Mouse (Mus musculus) thymus, adult 2 months (tissue): ENCODE results near the gene Bmp3. TPM values are rescaled to one million over a fixed set of nuclear protein-coding genes. Genes with fewer than 3 reads are reported as not detected.

ENCODE experiments used
- DNase-seq: peaks from one replicate; pipeline ENCODE4 v3.0.0; 2021
- H3K27ac ChIP-seq: fragments of 200-500 bp; 2 replicates; pipeline ENCODE4 v1.5.1; 2012; ENCODE audit warnings: low read length, control low read depth; ENCODE audit not compliant: control insufficient read depth, insufficient read depth
- H3K27me3 ChIP-seq: fragments of 200-500 bp; 2 replicates; pipeline ENCODE4 v1.6.1; 2012; ENCODE audit warnings: mild to moderate bottlenecking, low read length, moderate library complexity, mixed read lengths; ENCODE audit not compliant: control insufficient read depth, insufficient read depth
- H3K36me3 ChIP-seq: fragments of 200-500 bp; 2 replicates; pipeline ENCODE4 v1.6.1; 2012; ENCODE audit warnings: mild to moderate bottlenecking, low read length, moderate library complexity; ENCODE audit not compliant: control insufficient read depth, insufficient read depth
- H3K4me1 ChIP-seq: fragments of 200-500 bp; replicated peaks from 2 replicates; pipeline ENCODE4 v1.6.1; 2012; ENCODE audit warnings: low read length; ENCODE audit not compliant: control insufficient read depth, insufficient read depth
- H3K4me3 ChIP-seq: fragments of 200-500 bp; 2 replicates; pipeline ENCODE4 v1.5.1; 2012; ENCODE audit warnings: mild to moderate bottlenecking, low read length, control low read depth, moderate library complexity; ENCODE audit not compliant: control insufficient read depth, insufficient read depth
- CTCF ChIP-seq: fragments of 200-500 bp; IDR thresholded peaks from 2 replicates; pipeline ENCODE4 v1.5.1; 2012; ENCODE audit warnings: mild to moderate bottlenecking, control low read depth, low read length, moderate library complexity, borderline replicate concordance; ENCODE audit not compliant: control insufficient read depth, poor library complexity, insufficient read depth; ENCODE audit errors: extremely low read depth
- POLR2A ChIP-seq: fragments of 200-500 bp; IDR thresholded peaks from 2 replicates; pipeline ENCODE4 v1.6.1; 2012; ENCODE audit warnings: mild to moderate bottlenecking, low read length, control low read depth, moderate library complexity; ENCODE audit not compliant: control insufficient read depth, poor library complexity, insufficient read depth; ENCODE audit errors: extremely low read depth
- WGBS: fragments of 180-500 bp; shearing (Covaris S2); methylation state at CpG from one replicate; pipeline ENCODE4 v1.1.7; 2018; 5-methylcytosine and 5-hydroxymethylcytosine counted together
- polyA plus RNA-seq: library from polyadenylated mRNA; depleted of rRNA; stranded (reverse); fragments of >200 nt; gene quantifications from 2 replicates; pipeline ENCODE4 v1.2.3, GENCODE M21; 2012; rRNA removed

Gene Bmp3
- polyA plus RNA-seq, result 1.8 and 1.9 TPM in 2 replicates

GRCm38 (mm10) chr5:98854264-98854626 lies at the start of gene Bmp3:
Gene Bmp3, plus strand, starts transcription at chr5:98854415.
- H3K36me3 ChIP-seq, result no peaks in the 10 kb centered on the region
- no peak within 1 kb of the TSS for H3K27ac ChIP-seq
- peaks cover 6% of the 10 kb centered on the region for H3K27me3 ChIP-seq
- H3K4me3 ChIP-seq, result peak within 1 kb of the TSS; percentile 5; the same call in 1 of the 2 replicates
- WGBS, result 14% methylated on average over 10 of the region's 10 CpGs
- TF ChIP-seq POLR2A (no peak), CTCF (no peak)
- H3K4me1 ChIP-seq, result no peaks in the 10 kb centered on the region
- DNase-seq, result no peak

- WGBS, result 84% methylated on average over 6 of the region's 6 CpGs
- no peak for TF ChIP-seq CTCF
- no peak for TF ChIP-seq POLR2A
- H3K27ac ChIP-seq, result no peak overlapping the region
- no peak overlapping the region for H3K4me3 ChIP-seq
- no peaks in the 10 kb centered on the region for H3K4me1 ChIP-seq
- no peak for DNase-seq
- H3K36me3 ChIP-seq, result no peaks in the 10 kb centered on the region
- no peaks in the 10 kb centered on the region for H3K27me3 ChIP-seq
Observed at GRCm38 (mm10) chr5:98804761-98805160, 49.5 kb upstream of the Bmp3 start.

- WGBS, result 96% methylated on average over 4 of the region's 4 CpGs
- Histone ChIP-seq H3K36me3 (no peaks in the 10 kb centered on the region), H3K27ac (no peak overlapping the region), H3K4me3 (no peak overlapping the region), H3K4me1 (no peaks in the 10 kb centered on the region), H3K27me3 (no peaks in the 10 kb centered on the region)
- DNase-seq, result no peak
- TF ChIP-seq CTCF (no peak), POLR2A (no peak)
Observed at GRCm38 (mm10) chr5:98806492-98806891, 47.7 kb upstream of the Bmp3 start.

DNA sequence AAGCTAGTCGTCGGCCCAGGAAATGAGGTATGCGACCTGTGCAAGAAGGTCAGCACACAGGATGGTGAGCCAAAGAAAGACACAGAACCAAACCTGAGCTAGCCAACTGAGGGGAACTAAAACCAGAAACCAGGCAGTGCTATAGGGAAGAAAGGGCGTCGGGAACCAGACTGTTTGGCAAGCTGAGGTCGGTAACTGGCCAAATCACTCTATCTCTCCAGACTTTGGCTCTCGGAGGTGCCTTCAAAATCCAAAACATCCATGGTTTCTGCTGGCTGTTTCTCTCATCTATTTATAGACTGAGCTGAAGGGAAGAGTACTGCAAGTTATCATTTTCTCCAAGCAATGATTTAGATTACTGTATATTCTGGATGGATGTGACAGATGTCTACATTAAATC lies 47.2 kb upstream of the Bmp3 start:
- Histone ChIP-seq H3K4me1 (no peaks in the 10 kb centered on the region), H3K36me3 (no peaks in the 10 kb centered on the region), H3K27me3 (no peaks in the 10 kb centered on the region), H3K27ac (no peak overlapping the region), H3K4me3 (no peak overlapping the region)
- WGBS, result 94% methylated on average over 7 of the region's 7 CpGs
- DNase-seq, result no peak
- no peak for TF ChIP-seq CTCF

- no peaks in the 10 kb centered on the region for H3K27me3 ChIP-seq
- 84% methylated on average over 9 of the region's 9 CpGs for WGBS
- no peaks in the 10 kb centered on the region for H3K4me1 ChIP-seq
- no peak for TF ChIP-seq POLR2A
- TF ChIP-seq CTCF, result no peak
- DNase-seq, result no peak
- H3K4me3 ChIP-seq, result no peak overlapping the region
- H3K36me3 ChIP-seq, result no peaks in the 10 kb centered on the region
- H3K27ac ChIP-seq, result no peak overlapping the region
Observed at GRCm38 (mm10) chr5:98807953-98808352, 46.3 kb upstream of the Bmp3 start.

DNA sequence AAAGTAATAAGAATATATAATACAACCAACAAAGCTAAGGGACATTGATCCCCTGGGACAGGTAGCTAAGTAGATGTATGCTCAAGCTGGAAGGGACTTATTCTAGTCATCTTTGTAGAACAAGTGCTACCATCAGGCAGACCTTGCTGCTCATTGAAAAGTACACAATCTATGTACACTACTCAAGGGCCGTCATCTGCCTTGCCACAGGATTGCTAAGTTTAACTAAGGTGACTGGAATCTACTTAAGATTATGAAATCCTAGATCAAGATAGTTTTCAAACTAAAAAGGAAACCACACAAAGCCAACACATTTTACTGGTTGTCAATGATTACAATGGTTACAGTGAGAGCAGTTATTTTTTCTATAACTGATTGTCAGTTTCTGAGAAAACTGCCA lies 41.8 kb upstream of the Bmp3 start:
- Histone ChIP-seq H3K27me3 (no peaks in the 10 kb centered on the region), H3K4me1 (no peaks in the 10 kb centered on the region), H3K4me3 (no peak overlapping the region), H3K36me3 (no peaks in the 10 kb centered on the region), H3K27ac (no peak overlapping the region)
- WGBS, result 90% methylated on average over 1 of the region's 1 CpGs
- DNase-seq, result no peak
- no peak for TF ChIP-seq CTCF
- no peak for TF ChIP-seq POLR2A

GRCm38 (mm10) chr5:98815269-98815668 lies 38.9 kb upstream of the Bmp3 start:
- H3K4me3 ChIP-seq, result no peak overlapping the region
- no peak for DNase-seq
- no peaks in the 10 kb centered on the region for H3K4me1 ChIP-seq
- H3K27me3 ChIP-seq, result no peaks in the 10 kb centered on the region
- no peaks in the 10 kb centered on the region for H3K36me3 ChIP-seq
- H3K27ac ChIP-seq, result no peak overlapping the region
- TF ChIP-seq CTCF (no peak), POLR2A (no peak)
- WGBS, result 89% methylated on average over 1 of the region's 1 CpGs

DNA sequence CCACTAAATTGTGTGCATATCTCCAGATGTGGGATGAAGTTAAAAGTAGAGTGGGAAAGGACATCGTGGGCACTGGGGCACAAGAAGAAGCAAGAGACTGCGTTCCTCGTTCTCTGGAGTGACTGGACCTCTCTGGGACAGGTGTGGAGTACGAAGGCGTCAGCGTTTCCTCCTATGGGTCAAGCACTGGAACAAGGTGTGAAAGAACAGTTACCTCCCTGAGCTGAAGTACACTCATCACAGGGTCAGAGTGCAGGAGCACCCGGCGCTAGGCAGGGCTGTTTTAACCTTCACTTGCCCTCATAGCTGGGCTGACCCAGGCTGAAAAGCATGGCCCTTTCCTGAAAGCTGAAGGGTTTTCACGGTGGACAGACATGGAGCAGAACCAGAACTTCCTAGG lies 20.5 kb upstream of the Bmp3 start:
- H3K36me3 ChIP-seq, result no peaks in the 10 kb centered on the region

More for the DNA sequence above, 20.5 kb upstream of the Bmp3 start:
- DNase-seq, result no peak
- H3K4me3 ChIP-seq, result no peak overlapping the region
- no peaks in the 10 kb centered on the region for H3K27me3 ChIP-seq
- WGBS, result 92% methylated on average over 9 of the region's 9 CpGs
- no peak for TF ChIP-seq CTCF
- no peak for TF ChIP-seq POLR2A
- no peaks in the 10 kb centered on the region for H3K4me1 ChIP-seq
- H3K27ac ChIP-seq, result no peak overlapping the region
